ENCODE assay signal across 7 mouse cellular contexts in the genomic region with DNA sequence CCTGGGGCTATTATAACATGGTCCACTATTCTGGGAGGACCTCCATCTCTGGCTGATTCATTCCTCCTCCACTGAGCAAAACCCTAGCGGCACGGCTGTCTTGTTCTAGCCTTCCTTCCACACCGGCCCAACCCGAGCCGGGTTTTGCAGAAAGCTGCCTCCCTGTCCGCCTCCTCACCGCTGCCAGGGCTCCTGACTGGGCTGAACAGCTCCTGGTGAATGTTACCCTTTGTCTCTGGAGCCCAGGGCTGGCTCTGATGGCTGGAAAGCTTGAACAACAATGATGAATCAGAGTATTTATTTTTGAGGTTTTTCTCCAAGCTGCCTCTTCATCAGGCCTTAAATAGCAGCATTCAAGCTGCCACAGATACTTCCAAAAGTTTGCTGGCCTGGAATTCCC.
DNase-seq lines count a peak whose midpoint lies in the region; ATAC-seq lines count a peak whose summit lies in the region.

No protein-coding gene starts in this region.

- H3K4me3 ChIP-seq in hindbrain, embryonic 13.5 days, result no peak overlapping the region
- no peak overlapping the region for H3K4me3 ChIP-seq in limb, embryonic 12.5 days (replicated peaks)

- ATAC-seq in hindbrain, embryonic 13.5 days (ENCODE audit: low FRiP score), result peak; percentile 55; the same call in 1 of the 2 replicates
- no peak for ATAC-seq in limb, embryonic 12.5 days (ENCODE audit: insufficient number of reproducible peaks, insufficient read depth, low FRiP score, low TSS enrichment, low read depth)
- ATAC-seq in activated CD4-positive, CD25-positive, alpha-beta regulatory T cell, adult 4 months, result no peak

- 35% methylated on average over 7 of the region's 7 CpGs for WGBS in hindbrain, embryonic 13.5 days
- WGBS in limb, embryonic 12.5 days, result 53% methylated on average over 7 of the region's 7 CpGs

- H3K4me2 ChIP-seq in hindbrain, embryonic 13.5 days, result no peak overlapping the region
- no peak overlapping the region for H3K4me2 ChIP-seq in limb, embryonic 12.5 days

- no peak overlapping the region for H3K9ac ChIP-seq in hindbrain, embryonic 13.5 days
- H3K9ac ChIP-seq in limb, embryonic 12.5 days (replicated peaks), result no peak overlapping the region

- no peaks in the 10 kb centered on the region for H3K9me3 ChIP-seq in hindbrain, embryonic 13.5 days
- H3K9me3 ChIP-seq in limb, embryonic 12.5 days, result no peaks in the 10 kb centered on the region

- peaks cover 55% of the 10 kb centered on the region for H3K4me1 ChIP-seq in hindbrain, embryonic 13.5 days (replicated peaks)
- H3K4me1 ChIP-seq in limb, embryonic 12.5 days (replicated peaks), result peaks cover 66% of the 10 kb centered on the region

- DNase-seq in brain, adult 2 months (ENCODE audit: low read depth, low spot score), result peak; percentile 96
- DNase-seq in cerebellum, adult 9-10 months, result peak; percentile 48
- DNase-seq in frontal cortex, postnatal 25 days (ENCODE audit: low spot score in 2 of 2), result peak; percentile 42 to 67
- no peak for DNase-seq in thymus, postnatal 36 days

- 0 out of 2 replicates have a peak overlapping the region, but pooled peaks have one; percentile 18 for H3K27ac ChIP-seq in hindbrain, embryonic 13.5 days
- H3K27ac ChIP-seq in limb, embryonic 12.5 days, result peak overlapping the region; percentile 60

- no peaks in the 10 kb centered on the region for H3K36me3 ChIP-seq in hindbrain, embryonic 13.5 days
- no peaks in the 10 kb centered on the region for H3K36me3 ChIP-seq in limb, embryonic 12.5 days

- H3K27me3 ChIP-seq in hindbrain, embryonic 13.5 days, result 0 out of 2 replicates have a peak, but pooled peaks cover 4% of the 10 kb centered on the region
- no peaks in the 10 kb centered on the region for H3K27me3 ChIP-seq in limb, embryonic 12.5 days

Comparison
In these comparisons a context has a peak if more than half of its experiments do, and no peak if none do; other contexts are left out.
1. DNase-seq: peak in brain, adult 2 months (single experiment), cerebellum, adult 9-10 months (single experiment) and frontal cortex, postnatal 25 days (2 of 2); none in thymus, postnatal 36 days (0 of 2).